24 mouse cellular contexts compared by ENCODE assay signal in genomic region chr7:73165521-73165920, GRCm38 (mm10).
"Had no signal": no experiment of that assay in that cellular context is flagged by ENCODE, and none has a peak within 500 bp of the region (broad histone marks: within the 10 kb centered on the region; RNA-seq: fewer than 3 reads in every experiment).

No protein-coding gene starts in this region.

- ATAC-seq: hindbrain, embryonic 16.5 days; inflammation-experienced regulatory T-cells, adult 6 months; intestine, embryonic 15.5 days; intestine, postnatal 0 days; liver, postnatal 0 days had no signal

- H3K4me1 ChIP-seq: heart, embryonic 13.5 days; heart, embryonic 15.5 days; liver, embryonic 13.5 days; liver, embryonic 15.5 days had no signal

- H3K9me3 ChIP-seq: heart, embryonic 13.5 days; heart, embryonic 15.5 days; intestine, embryonic 15.5 days; liver, embryonic 15.5 days had no signal

- H3K9ac ChIP-seq: heart, embryonic 13.5 days; heart, embryonic 15.5 days; hindbrain, embryonic 12.5 days; hindbrain, embryonic 14.5 days; intestine, embryonic 15.5 days; liver, embryonic 13.5 days; liver, embryonic 15.5 days; liver, postnatal 0 days had no signal

- DNase-seq: gastrocnemius, postnatal 14 days; heart, postnatal 4 days; kidney, adult 18-20 months; kidney, postnatal 10 days; kidney, postnatal 25 days; kidney, postnatal 4 days; left cerebral cortex, postnatal 4 days; liver; liver, embryonic 13.5 days; liver, postnatal 0 days had no signal

- H3K36me3 ChIP-seq: heart, embryonic 13.5 days; heart, embryonic 15.5 days; hindbrain, embryonic 10.5 days; hindbrain, embryonic 12.5 days; intestine, embryonic 15.5 days; liver, embryonic 13.5 days; liver, embryonic 15.5 days had no signal

- H3K27ac ChIP-seq: heart, embryonic 13.5 days; heart, embryonic 15.5 days; hindbrain, embryonic 10.5 days; hindbrain, embryonic 12.5 days; hindbrain, embryonic 14.5 days; intestine, embryonic 15.5 days; layer of hippocampus, adult 2 months; left cerebral cortex, adult 2 months; liver, embryonic 13.5 days; liver, embryonic 15.5 days had no signal

- H3K27me3 ChIP-seq: heart, embryonic 13.5 days; heart, embryonic 15.5 days; hindbrain, embryonic 12.5 days; intestine, embryonic 15.5 days; liver, embryonic 13.5 days; liver, embryonic 15.5 days had no signal

- H3K4me2 ChIP-seq: heart, embryonic 11.5 days; heart, embryonic 13.5 days; heart, embryonic 15.5 days; hindbrain, embryonic 12.5 days; hindbrain, embryonic 14.5 days; intestine, embryonic 15.5 days; liver, embryonic 11.5 days; liver, embryonic 13.5 days; liver, embryonic 15.5 days had no signal

- H3K4me3 ChIP-seq: heart, embryonic 13.5 days; heart, embryonic 15.5 days; hindbrain, embryonic 10.5 days; hindbrain, embryonic 12.5 days; intestine, embryonic 15.5 days; layer of hippocampus, adult 2 months; left cerebral cortex, adult 2 months; liver, embryonic 13.5 days; liver, embryonic 15.5 days had no signal
